Mouse (Mus musculus): ENCODE results near the gene Slc41a2. TPM values are rescaled to one million over a fixed set of nuclear protein-coding genes. Genes with fewer than 3 reads are reported as not detected.

Gene Slc41a2
- polyA plus RNA-seq, 1 experiment from 2014 or later, result 9.9 TPM

DNA sequence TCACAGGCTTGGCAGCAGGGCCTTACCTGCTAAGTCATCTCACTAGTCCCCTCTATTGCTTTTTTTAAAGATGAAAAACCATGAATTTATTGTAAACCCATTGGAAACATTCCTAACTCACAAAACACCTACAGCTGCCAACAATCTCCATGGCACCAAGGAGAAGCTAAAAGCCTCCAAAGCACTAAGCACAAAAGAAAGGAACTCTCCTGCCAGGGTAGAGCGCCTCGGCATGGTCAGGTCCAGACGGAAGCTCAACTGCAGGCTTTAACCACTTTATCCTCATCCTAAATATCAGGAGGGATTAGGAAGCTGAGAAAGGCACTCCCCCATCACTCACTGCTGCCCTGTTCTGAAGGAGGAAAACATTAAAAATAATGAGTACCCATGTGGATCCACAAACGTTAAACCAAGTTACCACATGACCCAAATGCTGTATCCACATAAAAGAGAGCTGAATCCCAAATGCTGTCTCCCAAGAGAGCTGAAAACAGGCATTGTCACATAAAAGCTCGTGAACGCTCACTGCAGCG lies 51.9 kb downstream of the Slc41a2 start:
- no peak; the same call in 1 of the 2 replicates for ATAC-seq (ENCODE audit: low FRiP score, low TSS enrichment)
- WGBS, result 26% methylated on average over 7 of the region's 7 CpGs
- Histone ChIP-seq H3K27me3 (ENCODE audit: control insufficient read depth, insufficient read depth, low read length) (no peaks in the 10 kb centered on the region), H3K27ac (replicated peaks; ENCODE audit: low read depth, low read length) (peak overlapping the region; percentile 72), H3K4me3 (replicated peaks; ENCODE audit: low read depth, low read length) (0 out of 2 replicates have a peak overlapping the region, but pooled peaks have one; percentile 7), H3K9ac (replicated peaks; ENCODE audit: low read length) (peak overlapping the region; percentile 32), H3K36me3 (ENCODE audit: control insufficient read depth, insufficient read depth, low read length) (no peaks in the 10 kb centered on the region), H3K9me3 (ENCODE audit: control insufficient read depth, low read length) (no peaks in the 10 kb centered on the region), H3K4me2 (ENCODE audit: low read length) (peak overlapping the region; percentile 37), H3K4me1 (ENCODE audit: control insufficient read depth, insufficient read depth, low read length) (peaks cover 5% of the 10 kb centered on the region; the same call in 1 of the 2 replicates)
- DNase-seq, result peak; percentile 67

DNA sequence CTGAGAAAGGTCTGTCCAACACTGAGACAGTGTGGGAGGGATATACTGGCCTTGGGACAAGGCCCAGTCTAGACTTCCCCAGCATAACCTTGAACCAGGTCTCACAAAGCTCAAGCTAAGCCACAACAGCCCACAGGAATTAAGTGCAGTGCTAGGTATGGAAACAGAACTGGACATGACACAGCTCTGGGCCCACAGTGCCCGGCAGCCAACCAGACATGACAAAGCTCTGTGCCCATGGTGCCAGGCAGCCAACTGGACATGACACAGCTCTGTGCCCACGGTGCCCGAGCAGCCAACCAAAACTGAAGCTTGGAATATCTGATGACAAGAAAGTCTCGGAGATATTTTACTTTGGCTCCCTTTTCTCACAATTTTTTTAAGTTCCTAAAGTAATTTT lies 52.8 kb downstream of the Slc41a2 start:
- H3K9me3 ChIP-seq (ENCODE audit: control insufficient read depth, low read length), result no peaks in the 10 kb centered on the region
- H3K4me2 ChIP-seq (ENCODE audit: low read length), result no peak overlapping the region
- DNase-seq (no peak), ATAC-seq (ENCODE audit: low FRiP score, low TSS enrichment) (no peak)
- no peaks in the 10 kb centered on the region for H3K27me3 ChIP-seq (ENCODE audit: control insufficient read depth, insufficient read depth, low read length)
- WGBS, result 94% methylated on average over 4 of the region's 4 CpGs
- no peak overlapping the region for H3K27ac ChIP-seq (replicated peaks; ENCODE audit: low read depth, low read length)
- H3K4me1 ChIP-seq (ENCODE audit: control insufficient read depth, insufficient read depth, low read length), result peaks cover 5% of the 10 kb centered on the region; the same call in 1 of the 2 replicates
- no peaks in the 10 kb centered on the region for H3K36me3 ChIP-seq (ENCODE audit: control insufficient read depth, insufficient read depth, low read length)
- H3K4me3 ChIP-seq (replicated peaks; ENCODE audit: low read depth, low read length), result no peak overlapping the region
- no peak overlapping the region for H3K9ac ChIP-seq (replicated peaks; ENCODE audit: low read length)

DNA sequence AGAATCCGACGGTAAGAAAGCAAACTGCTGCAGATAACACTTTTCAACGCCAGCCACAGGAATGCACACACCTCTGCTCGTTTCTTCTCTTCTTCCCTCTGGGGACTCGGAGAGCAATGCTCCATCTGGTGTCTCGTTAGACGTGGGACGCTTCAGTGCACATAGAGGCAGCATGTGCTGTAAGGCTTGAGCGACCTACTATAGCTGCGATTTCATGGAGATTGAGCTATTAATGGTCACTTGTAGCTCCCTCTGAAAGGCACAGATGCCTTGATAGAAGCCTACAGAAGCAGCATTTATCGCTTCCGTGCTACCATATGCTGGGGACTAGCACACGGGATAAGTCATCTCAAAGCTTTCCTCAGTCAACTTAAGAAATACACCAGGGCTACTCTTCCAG lies 71.0 kb downstream of the Slc41a2 start:
- Histone ChIP-seq H3K4me3 (replicated peaks; ENCODE audit: low read depth, low read length) (no peak overlapping the region), H3K27me3 (ENCODE audit: control insufficient read depth, insufficient read depth, low read length) (no peaks in the 10 kb centered on the region), H3K27ac (replicated peaks; ENCODE audit: low read depth, low read length) (no peak overlapping the region), H3K4me2 (ENCODE audit: low read length) (no peak overlapping the region), H3K9me3 (ENCODE audit: control insufficient read depth, low read length) (no peaks in the 10 kb centered on the region), H3K4me1 (ENCODE audit: control insufficient read depth, insufficient read depth, low read length) (peaks cover 5% of the 10 kb centered on the region; the same call in 1 of the 2 replicates), H3K36me3 (ENCODE audit: control insufficient read depth, insufficient read depth, low read length) (no peaks in the 10 kb centered on the region), H3K9ac (replicated peaks; ENCODE audit: low read length) (no peak overlapping the region)
- WGBS, result 11% methylated on average over 13 of the region's 13 CpGs
- no peak for ATAC-seq (ENCODE audit: low FRiP score, low TSS enrichment)
- peak; percentile 65 for DNase-seq

DNA sequence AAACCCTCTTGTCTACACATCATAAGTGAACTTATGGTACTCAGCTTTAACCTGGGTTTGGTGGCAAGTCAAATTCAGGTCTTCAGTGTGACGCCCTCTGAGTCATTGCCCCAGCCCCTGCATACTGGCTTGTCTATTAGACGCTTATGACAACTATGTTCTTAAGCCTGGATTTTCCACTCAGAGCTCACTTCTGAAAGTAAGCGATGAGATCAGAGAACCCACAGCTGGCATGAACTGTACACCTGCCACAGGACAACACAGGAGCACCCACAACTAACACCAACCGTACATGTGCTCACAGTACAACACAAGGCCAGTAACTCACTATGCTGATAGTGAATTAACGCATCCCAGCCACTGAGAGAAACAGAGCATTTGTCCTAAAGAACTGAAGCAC lies 71.4 kb downstream of the Slc41a2 start:
- no peak overlapping the region for H3K4me3 ChIP-seq (replicated peaks; ENCODE audit: low read depth, low read length)
- H3K36me3 ChIP-seq (ENCODE audit: control insufficient read depth, insufficient read depth, low read length), result no peaks in the 10 kb centered on the region
- no peaks in the 10 kb centered on the region for H3K27me3 ChIP-seq (ENCODE audit: control insufficient read depth, insufficient read depth, low read length)
- no peak overlapping the region for H3K9ac ChIP-seq (replicated peaks; ENCODE audit: low read length)
- no peaks in the 10 kb centered on the region for H3K9me3 ChIP-seq (ENCODE audit: control insufficient read depth, low read length)
- no peak overlapping the region for H3K27ac ChIP-seq (replicated peaks; ENCODE audit: low read depth, low read length)
- peaks cover 5% of the 10 kb centered on the region; the same call in 1 of the 2 replicates for H3K4me1 ChIP-seq (ENCODE audit: control insufficient read depth, insufficient read depth, low read length)
- no peak overlapping the region for H3K4me2 ChIP-seq (ENCODE audit: low read length)
- DNase-seq (no peak), ATAC-seq (ENCODE audit: low FRiP score, low TSS enrichment) (no peak)
- 72% methylated on average over 5 of the region's 5 CpGs for WGBS

DNA sequence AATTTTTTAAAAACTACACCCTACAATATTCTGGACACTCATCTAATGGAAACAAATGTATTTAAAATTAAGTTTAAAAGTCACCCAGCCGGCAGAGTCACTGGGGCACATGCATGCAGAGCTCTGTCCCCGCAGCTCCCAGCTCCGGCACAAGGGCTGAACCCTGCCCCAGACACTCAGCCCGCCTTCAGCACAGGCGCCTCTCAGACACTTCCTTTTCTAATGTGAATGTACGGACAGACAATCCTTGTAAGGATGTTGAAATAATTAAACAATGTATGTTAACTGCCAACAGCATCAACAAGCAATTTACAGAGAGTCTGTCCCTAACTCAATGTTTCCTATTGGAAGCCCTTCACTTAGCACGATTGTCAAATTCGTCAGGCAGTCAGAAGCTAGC lies 73.0 kb downstream of the Slc41a2 start:
- WGBS, result 61% methylated on average over 8 of the region's 8 CpGs

DNA sequence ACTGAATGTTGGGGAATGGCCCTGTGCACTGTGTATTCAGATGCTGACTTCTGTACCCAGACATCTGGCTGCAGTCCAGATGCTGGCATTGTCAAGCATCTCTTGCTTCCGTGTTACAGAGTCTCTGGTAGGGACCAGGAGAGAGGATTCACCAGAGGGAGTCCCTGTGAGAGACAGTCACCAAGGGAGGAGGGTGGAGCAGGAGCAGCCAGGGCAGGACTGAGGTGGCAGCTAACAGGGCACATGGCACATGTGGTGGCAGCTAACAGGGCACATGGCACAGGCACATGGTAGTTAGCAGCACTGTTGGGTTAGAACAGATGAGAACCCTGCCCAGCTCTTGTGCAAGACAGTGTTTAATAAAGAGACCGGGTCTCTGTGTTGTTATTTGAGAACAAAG lies 73.6 kb downstream of the Slc41a2 start:
- ATAC-seq (ENCODE audit: low FRiP score, low TSS enrichment) (no peak), DNase-seq (no peak)
- no peak overlapping the region for H3K9ac ChIP-seq (replicated peaks; ENCODE audit: low read length)
- H3K36me3 ChIP-seq (ENCODE audit: control insufficient read depth, insufficient read depth, low read length), result no peaks in the 10 kb centered on the region
- no peaks in the 10 kb centered on the region for H3K9me3 ChIP-seq (ENCODE audit: control insufficient read depth, low read length)
- H3K27me3 ChIP-seq (ENCODE audit: control insufficient read depth, insufficient read depth, low read length), result no peaks in the 10 kb centered on the region
- WGBS, result 52% methylated on average over 2 of the region's 2 CpGs
- H3K4me2 ChIP-seq (ENCODE audit: low read length), result no peak overlapping the region
- H3K27ac ChIP-seq (replicated peaks; ENCODE audit: low read depth, low read length), result no peak overlapping the region
- H3K4me3 ChIP-seq (replicated peaks; ENCODE audit: low read depth, low read length), result no peak overlapping the region
- H3K4me1 ChIP-seq (ENCODE audit: control insufficient read depth, insufficient read depth, low read length), result peaks cover 5% of the 10 kb centered on the region; the same call in 1 of the 2 replicates

More for the DNA sequence above, 73.0 kb downstream of the Slc41a2 start:
- no peaks in the 10 kb centered on the region for H3K9me3 ChIP-seq (ENCODE audit: control insufficient read depth, low read length)
- H3K4me3 ChIP-seq (replicated peaks; ENCODE audit: low read depth, low read length), result no peak overlapping the region
- no peak overlapping the region for H3K4me2 ChIP-seq (ENCODE audit: low read length)
- ATAC-seq (ENCODE audit: low FRiP score, low TSS enrichment) (no peak), DNase-seq (no peak)
- no peak overlapping the region for H3K27ac ChIP-seq (replicated peaks; ENCODE audit: low read depth, low read length)
- peaks cover 5% of the 10 kb centered on the region; the same call in 1 of the 2 replicates for H3K4me1 ChIP-seq (ENCODE audit: control insufficient read depth, insufficient read depth, low read length)
- no peaks in the 10 kb centered on the region for H3K36me3 ChIP-seq (ENCODE audit: control insufficient read depth, insufficient read depth, low read length)
- H3K27me3 ChIP-seq (ENCODE audit: control insufficient read depth, insufficient read depth, low read length), result no peaks in the 10 kb centered on the region
- no peak overlapping the region for H3K9ac ChIP-seq (replicated peaks; ENCODE audit: low read length)

DNA sequence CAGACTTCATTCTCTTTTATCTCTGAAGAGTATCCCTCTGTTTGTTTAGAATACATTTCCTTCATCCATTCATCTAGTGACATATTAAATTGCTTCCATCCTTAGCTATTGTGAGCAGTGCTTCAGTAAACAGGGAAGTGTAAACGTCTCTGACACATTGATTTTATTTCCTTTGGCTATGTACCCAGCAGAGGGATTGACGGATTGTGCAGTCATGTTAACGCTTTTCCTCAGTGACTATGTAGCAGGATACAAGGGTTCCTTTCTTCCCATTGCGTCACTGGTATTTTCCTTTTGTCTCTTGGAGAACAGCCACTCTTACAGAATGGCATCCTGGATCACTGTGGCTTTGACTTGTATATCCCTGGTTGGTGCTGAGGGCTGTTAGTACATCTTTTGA lies 76.4 kb downstream of the Slc41a2 start:
- WGBS, result 59% methylated on average over 4 of the region's 4 CpGs
- ATAC-seq (ENCODE audit: low FRiP score, low TSS enrichment) (no peak), DNase-seq (no peak)
- no peaks in the 10 kb centered on the region for H3K4me1 ChIP-seq (ENCODE audit: control insufficient read depth, insufficient read depth, low read length)
- no peak overlapping the region for H3K4me2 ChIP-seq (ENCODE audit: low read length)
- no peak overlapping the region for H3K27ac ChIP-seq (replicated peaks; ENCODE audit: low read depth, low read length)
- H3K4me3 ChIP-seq (replicated peaks; ENCODE audit: low read depth, low read length), result no peak overlapping the region
- no peak overlapping the region for H3K9ac ChIP-seq (replicated peaks; ENCODE audit: low read length)
- no peaks in the 10 kb centered on the region for H3K36me3 ChIP-seq (ENCODE audit: control insufficient read depth, insufficient read depth, low read length)
- no peaks in the 10 kb centered on the region for H3K27me3 ChIP-seq (ENCODE audit: control insufficient read depth, insufficient read depth, low read length)
- no peaks in the 10 kb centered on the region for H3K9me3 ChIP-seq (ENCODE audit: control insufficient read depth, low read length)

DNA sequence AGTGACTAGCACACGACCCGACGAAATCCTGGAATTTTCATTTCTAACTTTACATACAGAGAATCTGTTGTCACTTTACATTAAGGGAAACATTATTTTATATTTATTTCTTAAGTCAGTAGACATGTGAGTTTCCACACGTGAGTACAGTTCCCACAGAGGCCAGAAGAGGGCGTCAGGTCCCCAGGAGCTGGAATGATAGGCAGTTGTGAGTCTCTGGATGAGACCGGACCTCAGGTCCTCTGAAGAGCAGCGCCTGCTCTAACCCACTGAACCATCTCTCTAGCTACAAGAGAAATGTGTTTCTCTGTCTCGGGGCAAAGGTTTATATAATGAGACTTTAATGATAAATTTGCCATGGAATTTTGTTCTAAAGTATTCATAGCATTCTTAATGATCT lies 86.3 kb downstream of the Slc41a2 start:
- DNase-seq, result peak; percentile 20
- H3K4me3 ChIP-seq (replicated peaks; ENCODE audit: low read depth, low read length), result no peak overlapping the region
- 0 out of 2 replicates have a peak, but pooled peaks cover 2% of the 10 kb centered on the region for H3K36me3 ChIP-seq (ENCODE audit: control insufficient read depth, insufficient read depth, low read length)
- H3K4me1 ChIP-seq (ENCODE audit: control insufficient read depth, insufficient read depth, low read length), result no peaks in the 10 kb centered on the region
- no peak overlapping the region for H3K9ac ChIP-seq (replicated peaks; ENCODE audit: low read length)
- H3K9me3 ChIP-seq (ENCODE audit: control insufficient read depth, low read length), result no peaks in the 10 kb centered on the region
- H3K27ac ChIP-seq (replicated peaks; ENCODE audit: low read depth, low read length), result no peak overlapping the region
- ATAC-seq (ENCODE audit: low FRiP score, low TSS enrichment), result no peak
- WGBS, result 56% methylated on average over 8 of the region's 8 CpGs
- no peaks in the 10 kb centered on the region for H3K27me3 ChIP-seq (ENCODE audit: control insufficient read depth, insufficient read depth, low read length)
- H3K4me2 ChIP-seq (ENCODE audit: low read length), result no peak overlapping the region

DNA sequence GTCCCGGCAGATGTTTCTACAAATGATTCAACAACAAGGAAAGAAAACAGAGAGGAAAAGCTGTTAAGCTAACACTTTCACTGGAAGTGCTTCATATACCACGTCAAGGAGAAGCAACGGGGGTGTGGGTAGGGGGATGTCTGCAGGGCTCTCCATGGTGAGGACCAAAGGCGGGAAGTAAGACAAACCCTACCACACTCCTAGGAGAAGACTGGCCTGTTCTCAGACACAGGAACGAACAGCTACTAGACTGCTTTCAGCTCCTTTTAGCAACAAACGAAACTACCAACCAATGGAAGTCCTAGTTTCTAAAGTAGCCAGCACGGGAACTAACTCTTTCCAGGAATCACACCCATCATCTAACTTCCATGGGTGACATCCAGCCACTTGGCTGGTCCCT lies 89.6 kb downstream of the Slc41a2 start:
- H3K27ac ChIP-seq (replicated peaks; ENCODE audit: low read depth, low read length), result no peak overlapping the region
- H3K4me3 ChIP-seq (replicated peaks; ENCODE audit: low read depth, low read length), result no peak overlapping the region
- ATAC-seq (ENCODE audit: low FRiP score, low TSS enrichment) (no peak), DNase-seq (no peak)
- H3K4me1 ChIP-seq (ENCODE audit: control insufficient read depth, insufficient read depth, low read length), result peaks cover 9% of the 10 kb centered on the region; the same call in 1 of the 2 replicates
- WGBS, result 77% methylated on average over 7 of the region's 7 CpGs
- no peaks in the 10 kb centered on the region for H3K9me3 ChIP-seq (ENCODE audit: control insufficient read depth, low read length)
- H3K27me3 ChIP-seq (ENCODE audit: control insufficient read depth, insufficient read depth, low read length), result no peaks in the 10 kb centered on the region
- H3K4me2 ChIP-seq (ENCODE audit: low read length), result no peak overlapping the region
- H3K9ac ChIP-seq (replicated peaks; ENCODE audit: low read length), result no peak overlapping the region
- H3K36me3 ChIP-seq (ENCODE audit: control insufficient read depth, insufficient read depth, low read length), result no peaks in the 10 kb centered on the region
